Mouse (Mus musculus) brain, embryonic 18.5 days (tissue): ENCODE results near the gene Kcna7.

ENCODE experiments used
- DNase-seq: peaks from one replicate; pipeline ENCODE4 v3.0.0-alpha.2; 2012; ENCODE audit warnings: low read depth, low spot score

The Kcna7 gene

DNA sequence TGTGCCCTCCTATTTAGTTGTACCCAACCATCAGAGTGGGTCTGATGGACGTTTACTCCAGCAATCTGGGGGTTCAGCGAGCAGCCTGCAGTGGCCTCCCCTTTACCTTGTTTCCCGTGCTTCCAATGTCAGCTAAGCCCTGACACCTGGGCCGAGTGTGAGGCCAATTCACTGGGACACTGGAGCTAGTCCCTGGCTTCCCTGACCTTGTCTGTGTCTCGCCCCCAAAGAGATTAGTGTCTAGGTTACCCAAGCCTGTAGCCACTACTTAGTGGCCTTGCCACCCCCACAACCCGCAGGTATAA lies 15.1 kb downstream of the Kcna7 start, which contains the start of gene Lhb:
Lhb (plus strand) TSS at position 206 of the 305 bp plus-strand sequence.
- DNase-seq = no peak

GRCm38 (mm10) chr7:45421194-45421593 lies 15.7 kb downstream of the Kcna7 start:
- no peak for DNase-seq

- DNase-seq = no peak
These were observed 21.1 kb downstream of the Kcna7 start for GRCm38 (mm10) chr7:45426556-45426955.

- DNase-seq = no peak
These were observed 28.4 kb downstream of the Kcna7 start for GRCm38 (mm10) chr7:45433835-45434202.

DNA sequence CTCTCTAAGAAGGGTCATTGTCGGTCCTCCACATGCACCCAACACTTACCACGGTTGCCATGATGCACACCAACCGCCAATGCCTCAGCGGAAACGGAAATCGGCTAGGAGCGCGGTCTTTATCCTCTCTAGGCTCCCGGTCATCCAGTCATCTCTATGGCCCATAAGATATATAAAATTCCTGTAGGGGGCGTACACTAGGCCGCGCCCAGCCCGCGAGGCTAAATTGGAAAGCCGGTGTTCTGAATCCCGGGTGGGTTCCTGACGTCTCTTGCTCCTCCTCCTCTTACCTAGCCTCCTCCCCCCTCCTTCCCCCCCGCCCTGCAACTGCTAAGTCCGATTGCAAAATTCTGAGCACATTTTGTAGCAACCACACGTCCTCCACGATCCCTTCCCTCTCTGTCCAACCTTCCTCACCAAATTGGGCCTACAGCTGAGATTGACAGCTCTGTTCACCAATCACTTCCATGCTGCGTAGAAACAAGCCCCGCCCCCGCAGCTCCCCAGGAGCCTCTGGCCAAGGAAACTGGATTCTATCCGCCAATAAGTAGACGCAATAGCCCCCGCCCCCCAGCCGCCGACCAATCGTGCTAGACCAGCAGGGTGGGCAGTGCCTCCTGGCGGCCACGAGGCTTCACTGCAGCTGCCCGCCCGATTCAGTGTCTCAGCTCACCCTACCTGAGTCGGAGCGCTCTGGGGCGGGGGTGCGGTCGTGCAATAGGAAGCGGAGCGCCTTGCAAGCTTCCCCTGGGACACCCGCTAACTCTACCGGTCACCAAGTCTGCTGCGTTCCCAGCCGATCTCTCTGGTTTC lies 29.0 kb downstream of the Kcna7 start, which contains the start of gene Gys1:
Gys1 (plus strand) TSS at position 642 of the 813 bp plus-strand sequence.
- peak; percentile 100 for DNase-seq

DNA sequence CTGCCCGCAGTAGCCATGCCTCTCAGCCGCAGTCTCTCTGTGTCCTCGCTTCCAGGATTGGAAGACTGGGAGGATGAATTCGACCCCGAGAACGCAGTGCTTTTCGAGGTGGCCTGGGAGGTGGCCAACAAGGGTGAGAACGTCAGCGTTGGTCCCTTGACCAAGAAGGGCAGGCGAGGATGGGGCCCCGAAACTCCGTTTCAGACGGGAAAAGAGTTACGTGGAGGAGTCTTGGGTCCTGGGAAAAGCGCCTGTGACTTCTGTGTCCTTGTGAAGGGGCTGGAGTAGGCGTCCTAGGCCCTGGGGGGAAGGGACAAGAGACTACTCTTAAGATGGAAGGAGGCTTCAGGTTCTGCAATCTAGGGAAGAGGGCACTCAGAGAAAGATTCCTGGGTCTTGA lies 29.6 kb downstream of the Kcna7 start:
- no peak for DNase-seq

DNA sequence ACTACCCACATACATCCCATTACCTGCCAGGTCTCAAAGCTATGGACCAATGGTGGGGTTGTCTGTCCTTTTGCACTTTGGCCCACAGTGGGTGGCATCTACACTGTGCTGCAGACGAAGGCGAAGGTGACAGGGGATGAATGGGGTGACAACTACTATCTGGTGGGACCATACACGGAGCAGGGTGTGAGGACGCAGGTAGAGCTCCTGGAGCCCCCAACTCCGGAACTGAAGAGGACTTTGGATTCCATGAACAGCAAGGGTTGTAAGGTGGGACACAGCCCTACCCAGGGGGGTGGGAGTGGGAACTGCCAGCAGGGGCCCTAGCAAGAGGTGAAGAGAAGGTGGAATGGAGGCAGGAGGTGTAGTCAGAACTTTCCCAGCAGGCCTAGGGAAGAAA lies 31.0 kb downstream of the Kcna7 start:
- DNase-seq = no peak

DNA sequence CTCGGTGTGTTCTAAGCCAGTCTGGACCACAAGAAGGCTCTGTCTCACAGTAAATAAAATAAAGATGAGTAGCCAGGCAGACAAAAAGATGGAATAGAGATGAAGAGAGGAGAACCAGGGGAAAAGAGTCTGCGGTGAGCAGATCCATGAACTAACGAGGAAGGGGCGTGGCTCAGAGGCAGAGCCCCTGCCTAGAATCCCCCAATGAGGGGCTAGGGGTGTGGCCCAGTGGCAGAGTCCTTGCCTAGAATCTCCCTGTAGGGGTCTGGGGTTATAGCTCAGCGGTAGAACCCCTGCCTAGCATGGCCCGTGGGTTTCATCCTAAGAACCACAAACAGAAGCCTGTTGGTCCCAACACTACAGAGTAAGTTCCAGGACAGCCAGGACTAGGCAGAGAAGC lies 31.6 kb downstream of the Kcna7 start:
- DNase-seq = no peak

GRCm38 (mm10) chr7:45437521-45438276 lies 32.2 kb downstream of the Kcna7 start, which contains the start of gene Ruvbl2:
Ruvbl2 (minus strand) TSS chr7:45438096.
- no peak for DNase-seq

- DNase-seq = no peak
These were observed 38.3 kb downstream of the Kcna7 start for GRCm38 (mm10) chr7:45443526-45444420.

- no peak for DNase-seq
These were observed 41.1 kb downstream of the Kcna7 start for GRCm38 (mm10) chr7:45446589-45446988.

DNA sequence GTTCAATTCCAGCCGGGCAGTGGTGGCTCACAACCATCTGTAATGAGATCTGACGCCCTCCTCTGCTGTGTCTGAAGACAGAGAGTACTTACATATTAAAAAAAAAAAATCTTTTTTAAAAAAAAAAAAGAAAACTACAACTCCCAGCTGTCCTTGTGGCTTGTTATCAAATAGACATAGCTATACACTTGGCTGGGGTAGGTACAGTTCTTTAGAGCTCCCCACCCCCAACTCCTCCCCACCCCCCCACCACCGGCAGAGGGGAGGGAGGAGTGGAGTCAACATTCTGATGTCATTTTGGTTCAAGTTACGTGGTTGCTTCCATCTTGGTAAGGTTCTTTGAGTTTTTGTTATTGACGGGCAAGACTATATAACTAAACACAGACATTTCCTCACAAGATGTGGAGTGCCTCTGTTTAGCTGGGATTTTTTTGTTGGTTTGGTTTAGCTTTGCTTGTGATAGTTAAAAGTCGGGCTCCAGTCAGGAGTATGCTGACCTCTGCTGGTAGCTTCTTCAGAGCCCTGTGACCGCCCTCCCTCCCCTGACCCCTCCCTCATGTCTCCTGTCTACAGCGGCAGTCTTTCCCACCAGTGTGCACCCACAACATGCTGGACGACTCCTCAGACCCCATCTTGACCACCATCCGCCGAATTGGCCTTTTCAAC lies 42.0 kb downstream of the Kcna7 start:
- no peak for DNase-seq

DNA sequence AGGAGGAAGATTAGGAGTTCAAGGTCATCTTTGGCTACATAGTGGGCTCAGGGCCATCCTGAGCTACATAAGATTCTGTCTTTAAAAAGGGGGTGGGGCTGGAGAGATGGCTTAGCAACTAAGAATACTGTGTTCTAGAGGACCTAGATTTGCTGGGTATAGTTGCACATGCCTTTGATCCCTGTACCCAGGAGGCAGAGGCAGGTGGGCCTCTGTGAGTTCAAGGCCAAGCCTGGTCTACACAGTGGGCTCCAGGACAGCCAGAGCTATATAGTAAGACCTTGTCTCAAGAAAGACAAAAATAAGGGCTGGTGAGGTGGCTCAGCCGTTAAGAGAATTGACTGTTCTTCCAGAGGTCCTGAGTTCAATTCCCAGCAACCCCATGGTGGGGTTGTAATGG lies 44.5 kb downstream of the Kcna7 start:
- DNase-seq = no peak

- no peak for DNase-seq
These were observed 46.0 kb downstream of the Kcna7 start for GRCm38 (mm10) chr7:45451344-45451982.

DNA sequence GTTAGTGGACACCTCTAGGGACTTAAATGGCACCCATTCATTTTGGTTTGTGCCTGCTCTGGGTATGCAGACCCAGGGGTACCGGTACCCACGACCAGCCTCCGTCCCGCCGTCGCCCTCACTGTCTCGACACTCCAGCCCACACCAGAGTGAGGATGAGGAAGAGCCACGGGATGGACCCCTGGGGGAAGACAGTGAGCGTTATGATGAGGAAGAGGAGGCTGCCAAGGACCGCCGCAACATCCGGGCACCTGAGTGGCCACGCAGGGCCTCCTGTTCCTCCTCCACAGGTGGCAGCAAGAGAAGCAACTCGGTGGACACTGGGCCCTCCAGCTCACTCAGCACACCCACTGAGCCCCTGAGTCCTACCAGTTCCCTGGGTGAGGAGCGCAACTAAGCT lies 49.5 kb downstream of the Kcna7 start:
- DNase-seq = no peak

- DNase-seq = no peak
These were observed 50.7 kb downstream of the Kcna7 start for GRCm38 (mm10) chr7:45455932-45456696.

GRCm38 (mm10) chr7:45456721-45457203 lies 51.3 kb downstream of the Kcna7 start:
- no peak for DNase-seq

GRCm38 (mm10) chr7:45457204-45458060 lies 52.0 kb downstream of the Kcna7 start:
- no peak for DNase-seq
